Mouse (Mus musculus) ES-CJ7 (cell line): ENCODE data around the gene Gpr84.

Experiments
- DNase-seq: peaks from one replicate; pipeline ENCODE4 v3.0.0; 2011; ENCODE audit warnings: low read depth, low spot score

Gpr84 gene

DNA sequence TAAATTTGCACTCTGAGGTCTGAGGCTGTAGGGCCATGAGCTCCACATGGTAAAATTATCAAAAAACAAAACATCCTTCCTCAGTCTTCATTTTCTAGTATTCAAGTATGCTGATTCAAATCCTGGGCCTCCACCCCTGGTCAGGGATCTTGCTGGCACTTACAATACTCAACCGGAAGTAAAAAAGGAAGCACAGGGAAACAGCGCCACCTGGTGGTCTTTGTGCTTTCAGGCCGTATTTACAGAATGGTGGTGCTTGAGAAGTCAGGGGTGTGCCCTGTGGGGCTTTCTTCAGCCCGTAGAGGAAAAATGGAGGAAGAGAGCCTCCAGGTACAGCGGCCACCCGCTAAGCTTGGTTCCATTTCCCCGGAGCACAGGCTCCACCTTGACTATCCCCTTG lies 3.3 kb downstream of the Gpr84 start:
- DNase-seq, result peak; percentile 94

DNA sequence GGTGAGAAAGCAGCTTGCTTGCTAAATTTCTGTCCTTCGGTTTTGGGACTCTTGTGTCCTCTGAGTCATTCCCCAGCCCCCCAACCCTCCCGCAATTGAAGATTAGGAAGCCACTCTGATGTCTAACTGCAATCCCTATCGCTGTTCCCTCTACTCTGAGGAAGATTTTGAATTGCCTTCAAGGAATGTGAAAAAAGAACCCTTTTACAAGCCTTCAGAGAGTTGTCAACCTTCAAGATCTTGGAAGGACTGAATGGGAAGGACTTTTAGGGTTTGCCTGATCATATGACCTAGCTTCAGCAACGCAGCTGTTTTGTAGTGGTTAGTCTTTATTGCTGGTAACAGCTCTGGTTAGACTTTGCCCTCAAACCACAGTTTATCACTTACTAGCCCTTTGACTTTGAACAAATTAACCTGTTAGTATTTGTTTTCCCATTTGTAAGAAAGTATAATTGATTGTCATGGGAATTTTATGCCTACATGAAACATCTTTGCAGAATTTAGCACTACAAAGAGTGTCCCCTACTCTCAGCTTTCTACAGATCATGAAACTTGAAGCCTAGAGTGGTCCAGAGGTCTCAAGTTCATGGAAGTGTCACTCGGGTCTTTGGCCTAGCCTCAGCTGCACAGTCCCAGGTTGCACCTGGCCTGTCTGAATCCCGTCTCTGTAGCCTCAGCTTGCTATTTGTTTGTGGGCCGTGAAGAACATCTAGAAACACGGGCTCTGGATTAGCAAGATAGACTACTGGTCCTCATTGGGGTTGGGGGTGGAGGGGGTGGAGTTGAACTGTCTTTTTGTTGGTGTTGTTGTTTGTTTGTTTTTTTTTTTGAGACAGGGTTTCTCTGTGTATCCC lies 4.4 kb downstream of the Gpr84 start:
- DNase-seq, result no peak

DNA sequence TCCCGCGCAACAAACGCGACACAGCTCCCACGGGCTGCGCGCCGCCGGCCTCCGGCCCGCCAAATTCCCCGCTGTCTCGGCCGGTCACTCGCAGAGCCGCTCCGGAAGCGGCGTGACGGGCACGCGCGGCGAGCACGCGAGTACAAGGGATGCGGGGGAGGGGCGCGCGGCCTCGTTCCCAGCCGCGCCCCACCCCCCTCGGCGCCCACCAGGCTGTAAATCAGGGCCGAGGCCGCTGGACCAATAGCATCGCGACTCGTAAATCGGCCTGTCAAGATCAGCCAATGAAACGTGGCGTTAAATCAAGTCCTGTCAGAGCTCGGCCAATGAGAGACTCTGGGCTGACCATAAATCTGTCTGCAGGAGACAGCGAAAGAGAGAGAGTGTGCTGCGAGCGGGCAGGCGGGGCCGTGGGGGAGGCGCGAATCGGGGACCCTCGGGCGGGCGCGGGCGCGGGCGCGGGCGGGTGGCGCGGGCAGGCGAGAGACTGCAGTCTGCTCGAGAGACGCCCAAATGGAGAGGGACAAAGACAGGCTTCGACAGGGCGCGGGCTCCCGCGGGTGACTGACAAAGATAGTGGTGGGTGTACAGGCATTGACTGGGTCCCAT lies 5.2 kb downstream of the Gpr84 start:
- DNase-seq, result peak; percentile 99

- DNase-seq, result peak; percentile 25
Measured at GRCm38 (mm10) chr15:103304616-103304969, 5.8 kb downstream of the Gpr84 start.

DNA sequence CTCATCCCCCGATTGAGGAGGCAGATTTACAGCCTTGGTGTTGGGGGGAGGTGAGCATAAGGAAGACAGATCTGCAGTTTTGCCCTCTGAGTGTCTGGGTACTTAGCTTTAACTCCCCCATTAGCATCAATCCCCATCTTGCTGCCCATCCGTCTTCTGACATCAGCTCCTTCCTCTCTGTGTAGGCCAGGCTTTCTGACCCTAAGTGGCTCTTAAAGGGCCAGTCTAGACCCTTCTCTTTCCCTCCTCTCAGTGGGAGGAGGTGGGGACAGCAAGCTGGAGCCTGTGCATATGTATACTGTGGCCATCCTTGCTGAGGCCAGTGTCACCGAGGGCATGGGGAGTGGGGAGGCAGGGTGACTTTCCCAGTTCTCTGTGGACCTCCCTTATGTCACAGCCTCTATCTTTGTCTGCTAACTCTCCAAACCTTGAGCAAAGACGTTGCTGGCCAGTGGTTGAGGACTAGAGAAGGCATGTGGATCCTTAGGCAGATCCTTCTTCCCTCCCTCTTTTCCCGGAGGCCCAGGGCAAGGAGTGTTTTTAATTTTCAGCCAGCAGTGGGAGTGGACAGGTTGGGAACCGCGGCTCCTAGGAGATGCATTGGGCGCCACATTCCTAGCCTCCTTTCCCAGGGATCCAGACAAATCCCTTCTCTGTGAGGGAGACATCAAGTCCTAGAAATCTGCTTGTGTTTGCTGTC lies 6.3 kb downstream of the Gpr84 start:
- DNase-seq, result no peak

- no peak for DNase-seq
Measured at GRCm38 (mm10) chr15:103302341-103303021, 7.9 kb downstream of the Gpr84 start.

- peak; percentile 2 for DNase-seq
Measured at GRCm38 (mm10) chr15:103301547-103302340, 8.7 kb downstream of the Gpr84 start.

- no peak for DNase-seq
Measured at GRCm38 (mm10) chr15:103301046-103301445, 9.4 kb downstream of the Gpr84 start.

DNA sequence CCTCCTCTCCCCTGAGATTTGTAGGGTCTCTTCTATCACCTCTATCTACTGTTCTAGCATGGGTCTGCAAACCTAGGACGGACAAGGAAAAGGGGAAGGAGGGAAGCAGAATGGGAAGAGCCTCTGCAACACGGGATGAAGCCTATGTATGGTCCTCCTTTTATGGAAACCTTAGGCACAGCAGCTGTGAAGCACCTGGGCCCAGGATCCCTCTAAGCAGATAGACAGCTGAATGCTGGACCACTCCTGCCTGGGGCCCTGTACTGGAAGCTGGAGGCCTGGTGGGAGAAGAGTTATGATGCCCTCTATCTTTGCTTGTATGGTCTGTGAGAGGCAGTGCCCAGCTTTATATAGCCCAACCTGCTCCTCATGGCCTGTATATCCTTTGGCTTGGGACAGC lies 9.9 kb downstream of the Gpr84 start:
- no peak for DNase-seq

- DNase-seq, result peak; percentile 46
Measured at GRCm38 (mm10) chr15:103300067-103300471, 10.3 kb downstream of the Gpr84 start.

DNA sequence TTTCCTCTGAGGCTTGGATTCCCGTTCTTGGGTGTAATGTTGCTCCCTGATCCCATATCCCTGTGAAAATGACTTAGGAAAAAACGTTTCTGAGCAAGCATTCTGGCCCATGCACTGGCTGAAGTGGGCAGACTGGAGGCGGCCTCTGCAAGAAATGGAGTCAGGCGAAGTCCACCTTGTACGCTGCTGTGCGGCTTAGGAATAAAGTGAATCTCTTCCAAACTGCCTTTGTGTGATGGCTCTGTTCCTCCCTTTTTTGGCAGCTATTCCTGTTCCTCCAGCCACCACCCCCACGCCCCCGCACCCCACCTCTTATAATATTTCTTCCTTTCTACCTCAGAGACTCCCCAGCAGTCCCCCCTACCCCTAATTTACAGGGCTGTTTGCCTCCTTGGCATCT lies 10.8 kb downstream of the Gpr84 start:
- no peak for DNase-seq

GRCm38 (mm10) chr15:103298861-103299616 lies 11.4 kb downstream of the Gpr84 start:
- DNase-seq, result no peak

- no peak for DNase-seq
Measured at GRCm38 (mm10) chr15:103298026-103298425, 12.4 kb downstream of the Gpr84 start.

GRCm38 (mm10) chr15:103297313-103297712 lies 13.1 kb downstream of the Gpr84 start:
- DNase-seq, result no peak

DNA sequence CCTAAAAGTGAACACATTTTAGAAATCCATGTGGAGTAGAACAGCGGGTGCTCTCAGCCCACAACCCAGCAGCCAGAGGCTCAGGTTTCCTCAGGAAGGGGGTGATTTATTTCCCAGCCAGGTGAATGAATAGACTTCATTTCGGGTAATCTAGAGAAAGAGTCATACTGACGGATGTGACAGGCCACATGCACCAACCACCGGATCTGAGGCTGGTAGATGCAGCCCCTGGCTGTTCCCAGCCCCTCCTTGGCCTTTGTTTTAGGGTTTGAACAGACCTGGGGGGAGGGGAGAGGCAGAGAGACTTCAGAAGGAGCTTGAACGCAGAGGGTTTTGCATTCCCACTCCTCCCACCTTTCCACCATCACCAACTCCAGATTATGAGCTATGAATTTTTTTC lies 14.6 kb downstream of the Gpr84 start:
- peak; percentile 61 for DNase-seq

GRCm38 (mm10) chr15:103294649-103295048 lies 15.8 kb downstream of the Gpr84 start:
- no peak for DNase-seq

DNA sequence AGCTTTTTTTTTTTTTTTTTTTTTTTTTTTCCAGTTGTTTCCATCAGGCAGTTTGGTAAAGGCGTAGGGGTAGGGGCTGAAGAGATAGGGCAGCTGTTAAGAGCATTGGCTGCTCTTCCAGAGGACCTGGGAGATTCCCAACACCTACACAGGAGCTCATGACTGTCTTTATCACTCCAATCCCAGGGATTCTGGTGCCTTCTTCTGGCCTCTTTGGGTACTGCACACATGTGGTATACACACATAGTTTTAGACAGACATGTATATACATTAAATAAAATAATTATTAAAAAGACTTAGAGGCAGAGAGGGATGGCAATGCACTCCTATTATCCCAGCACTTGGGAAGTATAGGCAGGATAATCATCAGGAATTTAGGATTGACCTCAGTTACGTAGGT lies 17.0 kb downstream of the Gpr84 start:
- peak; percentile 48 for DNase-seq

GRCm38 (mm10) chr15:103292673-103293345 lies 17.6 kb downstream of the Gpr84 start:
- no peak for DNase-seq

- DNase-seq, result no peak
Measured at GRCm38 (mm10) chr15:103290843-103291242, 19.6 kb downstream of the Gpr84 start.

DNA sequence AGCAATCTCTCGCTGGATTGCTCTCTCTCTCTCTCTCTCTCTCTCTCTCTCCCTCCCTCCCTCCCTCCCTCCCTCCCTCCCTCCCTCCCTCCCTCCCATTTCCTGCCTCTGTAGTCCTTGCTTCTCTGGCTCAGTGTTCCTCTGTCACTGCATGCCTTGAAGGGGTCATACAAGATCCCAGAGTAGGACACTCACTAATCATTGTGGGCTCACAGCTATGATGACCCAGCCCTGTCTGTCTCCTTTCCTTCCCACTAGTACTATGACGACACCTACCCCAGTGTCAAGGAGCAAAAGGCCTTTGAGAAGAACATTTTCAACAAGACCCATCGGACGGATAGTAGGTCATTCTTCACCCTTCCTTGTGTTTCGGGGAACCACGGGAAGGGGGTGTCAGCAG lies 20.0 kb downstream of the Gpr84 start:
- no peak for DNase-seq
